Mouse (Mus musculus) cerebellum, adult 2 months (tissue): ENCODE measurements around the gene Slc25a48.

Experiments used
- CTCF ChIP-seq: fragments of 200-500 bp; IDR thresholded peaks from 2 replicates; pipeline ENCODE4 v1.5.1; 2011; ENCODE audit warnings: low read depth, mild to moderate bottlenecking, control low read depth, low read length, moderate library complexity, borderline replicate concordance; ENCODE audit not compliant: insufficient read depth
- POLR2A ChIP-seq: fragments of 200-500 bp; IDR thresholded peaks from 2 replicates; pipeline ENCODE4 v1.6.1; 2011; ENCODE audit warnings: low read length, control low read depth, borderline replicate concordance; ENCODE audit not compliant: insufficient read depth

DNA sequence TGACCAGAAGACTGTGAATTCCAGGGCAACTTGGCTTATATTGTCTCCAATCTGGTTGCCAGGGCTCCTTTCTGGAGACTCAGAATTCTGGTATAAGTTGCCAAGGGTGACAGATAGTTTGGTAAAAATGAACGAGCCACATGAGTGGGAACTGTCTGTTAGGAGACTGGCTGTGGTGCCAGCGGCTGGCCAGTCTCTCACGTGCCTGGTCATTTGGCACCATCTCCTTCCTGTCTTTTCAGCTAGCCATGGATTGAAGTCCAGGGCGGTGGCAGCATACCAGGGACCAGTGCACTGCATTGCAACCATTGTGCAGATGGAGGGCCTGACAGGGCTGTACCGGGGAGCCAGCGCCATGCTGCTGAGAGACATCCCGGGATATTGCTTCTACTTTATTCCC is 25.1 kb downstream of the Slc25a48 start:
- no peak for TF ChIP-seq CTCF
- TF ChIP-seq POLR2A, result no peak
